Mouse (Mus musculus): Measurements from ENCODE around the gene Cpne4.

- TF ChIP-seq CTCF (IDR thresholded peaks at IDR 0.05; ENCODE audit: low read depth): no peak
- no peak for TF ChIP-seq EP300 (IDR thresholded peaks at IDR 0.05; ENCODE audit: low read depth)
Observed at GRCm38 (mm10) chr9:104895360-104895759, 348.3 kb downstream of the Cpne4 start.
